Mouse (Mus musculus) cerebellum, adult 11 months (tissue): Measurements from ENCODE around the gene Ddx1.

Experiments used
- DNase-seq: peaks from one replicate; pipeline ENCODE4 v3.0.0; 2022

Ddx1 gene

DNA sequence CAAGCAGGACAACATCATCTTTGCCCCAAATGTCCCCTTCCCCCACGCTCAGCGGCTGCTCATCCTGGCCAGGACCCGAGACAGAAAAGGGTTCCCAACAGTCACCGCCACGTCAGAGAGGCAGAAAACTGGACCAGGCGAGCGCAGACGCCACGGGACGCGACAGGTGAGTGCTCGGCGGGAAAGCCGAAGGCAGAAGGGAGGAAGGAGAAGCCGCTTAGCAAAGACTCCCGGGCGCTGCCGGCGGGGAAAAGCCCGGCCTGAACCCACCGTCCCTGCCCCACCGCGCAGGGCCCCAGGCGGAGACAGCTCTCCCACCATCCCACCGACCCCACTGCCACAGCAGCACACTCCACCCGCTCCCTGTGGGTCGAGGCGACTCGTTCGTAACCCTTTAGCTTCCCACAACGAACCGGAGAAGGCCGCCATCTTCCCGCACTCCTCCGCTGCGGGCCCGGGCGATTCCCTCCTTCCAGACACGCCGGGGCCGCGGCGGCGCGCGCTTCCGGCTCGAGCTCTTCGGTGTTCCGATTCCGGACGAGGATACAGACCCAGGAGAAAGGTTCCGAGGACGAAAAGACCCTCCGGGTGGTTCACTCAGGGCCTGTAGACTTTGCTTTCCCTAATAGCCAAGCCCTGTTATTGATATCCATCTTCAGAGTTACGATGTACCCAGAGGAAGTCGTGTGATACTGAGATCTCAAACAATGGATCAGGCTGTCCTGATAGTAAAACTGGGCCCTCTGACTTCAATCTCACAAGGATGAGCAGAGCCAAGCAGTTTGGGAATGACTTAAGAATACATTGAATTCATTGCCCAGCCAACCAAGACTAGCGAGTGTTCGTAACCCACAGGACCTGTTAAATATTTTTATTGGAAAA lies at the start of gene Ddx1:
TSS of gene Ddx1 (minus strand) at position 523 of the 882 bp plus-strand sequence.
- DNase-seq: peak; percentile 78

DNA sequence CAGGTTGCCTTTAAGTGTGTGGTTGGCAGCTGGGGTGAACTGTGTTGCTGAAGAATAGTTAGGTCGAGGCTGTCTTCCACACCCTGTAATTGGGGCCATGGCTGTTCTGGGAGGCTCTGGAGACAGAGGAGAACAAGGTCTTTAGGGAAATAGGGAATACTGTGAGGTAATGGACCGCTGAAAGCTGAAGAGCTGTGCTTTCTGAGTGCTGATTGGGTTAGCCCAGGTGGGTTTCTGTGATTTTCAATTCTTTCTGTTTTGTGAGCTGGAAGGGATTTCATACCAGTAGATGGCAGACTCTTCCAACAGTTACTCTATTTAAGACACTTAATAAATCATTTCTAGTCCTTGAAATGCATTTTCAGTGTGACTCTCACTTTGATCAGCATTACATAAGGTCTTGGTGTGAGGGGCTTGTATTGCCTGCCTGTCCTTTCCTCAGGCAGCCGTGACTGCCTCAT lies 44.4 kb upstream of the Ddx1 start:
- no peak for DNase-seq

DNA sequence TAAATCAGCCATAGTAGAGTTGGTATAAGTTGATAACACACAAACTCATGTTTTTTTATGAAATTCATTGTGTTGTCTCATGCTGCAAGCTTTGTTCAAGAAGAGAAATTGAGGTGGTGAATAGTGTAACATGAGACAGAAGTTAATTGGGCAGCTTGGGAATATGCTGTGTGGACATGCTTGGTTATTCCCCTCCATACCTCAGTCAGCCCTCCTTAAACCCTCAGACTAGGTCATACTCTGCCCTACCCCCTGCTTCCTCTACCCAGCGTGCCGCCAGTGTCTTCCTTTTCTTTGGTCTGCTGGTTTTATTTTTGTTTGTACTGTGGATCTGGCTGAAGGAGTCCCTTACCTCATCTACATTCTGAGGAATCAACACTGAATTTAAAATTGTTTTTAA lies 42.4 kb upstream of the Ddx1 start:
- DNase-seq: no peak

DNA sequence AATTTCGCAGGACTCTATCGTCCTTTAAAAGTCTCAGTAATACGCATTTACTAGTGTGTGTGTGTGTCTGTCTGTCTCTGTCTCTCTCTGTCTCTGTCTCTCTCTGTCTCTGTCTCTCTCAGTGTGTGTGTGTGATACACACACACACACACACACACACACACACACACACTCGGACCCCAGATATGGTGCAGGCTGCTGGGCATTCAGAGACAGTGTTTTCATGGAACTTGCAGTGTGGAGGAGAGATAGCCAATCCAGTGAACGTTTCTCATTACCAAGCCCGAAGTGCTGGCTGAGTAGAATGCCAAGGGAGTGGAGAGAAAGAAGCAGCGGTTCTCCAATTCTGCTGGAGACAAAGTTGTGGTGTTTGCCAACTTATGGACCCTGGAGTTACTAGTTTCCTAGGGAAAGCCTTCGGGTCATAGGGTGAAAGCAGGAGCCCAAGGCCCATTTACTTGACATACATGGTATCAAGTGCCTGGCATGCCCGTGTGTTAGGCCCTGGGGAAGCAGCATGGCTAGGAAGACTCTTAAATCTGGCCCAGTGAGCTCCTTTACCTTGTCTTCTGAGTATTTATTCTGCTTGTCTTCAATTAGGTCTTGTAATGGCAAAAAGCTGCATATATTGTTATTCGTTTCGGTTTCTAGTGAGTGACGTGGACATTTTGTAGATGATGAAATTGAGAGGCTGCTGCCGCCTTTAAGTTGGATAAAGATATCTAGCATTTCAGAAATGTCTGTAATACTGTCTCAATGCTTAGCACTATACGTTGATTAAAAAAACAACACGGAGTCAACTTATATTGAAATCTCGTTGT lies 20.8 kb upstream of the Ddx1 start:
- no peak for DNase-seq

DNA sequence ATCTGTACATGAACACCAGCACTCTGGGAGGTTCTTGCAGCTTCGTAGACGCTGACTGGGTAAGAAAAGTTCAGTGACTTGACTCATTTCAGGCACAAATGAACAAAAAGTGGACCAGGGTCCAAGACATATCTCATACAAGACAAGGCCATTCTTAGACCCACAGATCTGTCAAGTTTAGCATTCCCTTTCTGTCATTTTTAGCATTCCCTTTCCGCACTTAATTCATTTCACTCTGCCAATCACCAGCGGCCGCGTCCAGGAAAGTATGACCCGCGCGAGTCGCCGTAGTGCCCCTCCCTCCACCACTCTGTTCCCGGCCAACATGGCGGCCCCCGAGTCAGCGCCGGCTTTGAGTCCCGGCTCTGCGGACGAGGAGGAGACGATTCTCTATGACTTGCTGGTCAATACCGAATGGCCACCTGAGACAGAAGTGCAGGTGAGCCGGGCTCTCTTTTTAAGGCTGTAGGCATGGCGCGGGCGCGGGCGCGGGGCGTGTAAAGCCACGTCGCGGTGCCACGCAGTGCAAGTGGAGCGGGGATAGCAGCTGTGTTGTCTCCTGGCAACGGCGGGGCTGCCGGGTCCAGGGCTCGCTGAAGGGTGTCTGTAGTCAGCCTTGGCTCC lies 19.9 kb upstream of the Ddx1 start, which contains the start of gene Nbas:
TSS of gene Nbas (plus strand) at position 308 of the 624 bp plus-strand sequence.
- peak; percentile 82 for DNase-seq

DNA sequence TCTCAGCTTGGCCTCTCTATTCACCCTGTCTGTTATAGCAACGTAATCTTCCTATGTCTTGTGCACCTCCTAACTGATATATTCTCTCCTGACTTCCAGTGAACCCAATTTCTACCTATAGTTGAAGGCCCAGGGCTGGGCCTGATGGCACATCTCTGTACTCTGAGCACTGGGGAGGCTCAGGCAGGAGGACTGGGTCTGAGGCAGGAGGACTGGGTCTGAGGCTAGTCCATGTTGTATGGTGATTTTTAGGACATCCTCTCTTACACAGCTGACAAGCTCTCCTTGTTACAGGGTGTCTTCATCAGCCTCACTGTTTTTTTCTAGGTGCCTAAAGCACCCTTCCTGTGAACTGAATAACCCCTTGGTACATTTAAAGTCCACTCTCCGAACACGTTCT lies 19.4 kb upstream of the Ddx1 start:
- no peak for DNase-seq

DNA sequence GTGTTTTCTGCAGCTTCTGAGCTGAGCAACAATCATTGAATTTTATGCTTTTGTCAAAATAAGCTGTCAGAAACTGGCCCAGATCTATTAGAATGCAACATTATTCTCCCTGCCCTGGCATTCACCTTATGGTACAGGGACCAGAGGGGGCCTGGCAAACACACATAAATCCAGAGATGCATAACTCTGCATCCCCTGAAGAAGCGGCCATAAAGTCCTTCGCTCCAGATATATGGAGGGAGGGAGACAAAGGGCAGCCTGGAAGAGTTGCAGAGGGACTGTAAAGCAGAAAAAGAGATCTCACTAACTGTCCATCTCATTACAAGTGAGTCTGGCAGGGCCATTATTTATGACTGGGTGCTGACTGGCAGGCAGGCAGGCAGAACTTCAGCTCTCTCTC lies 6.7 kb upstream of the Ddx1 start:
- DNase-seq: no peak

DNA sequence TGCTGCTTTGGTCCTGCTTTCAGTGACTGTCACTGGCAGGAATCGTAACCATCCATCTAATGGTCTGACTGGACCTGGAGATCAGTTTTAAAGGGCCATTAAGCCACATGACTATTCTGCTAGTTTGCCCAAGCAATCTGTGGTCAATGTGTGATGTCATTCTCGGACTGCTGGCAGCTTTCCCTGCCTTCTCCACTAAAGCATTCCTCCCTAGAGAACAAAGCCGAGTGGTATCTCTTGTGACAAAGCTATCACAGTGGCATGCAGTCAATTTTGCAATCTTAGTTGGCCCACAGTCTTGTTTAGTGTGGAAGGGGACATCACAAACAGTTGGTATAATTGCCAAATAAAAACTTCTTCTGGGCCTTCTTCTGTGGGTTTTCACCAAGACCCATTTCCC lies 6.1 kb upstream of the Ddx1 start:
- no peak for DNase-seq

DNA sequence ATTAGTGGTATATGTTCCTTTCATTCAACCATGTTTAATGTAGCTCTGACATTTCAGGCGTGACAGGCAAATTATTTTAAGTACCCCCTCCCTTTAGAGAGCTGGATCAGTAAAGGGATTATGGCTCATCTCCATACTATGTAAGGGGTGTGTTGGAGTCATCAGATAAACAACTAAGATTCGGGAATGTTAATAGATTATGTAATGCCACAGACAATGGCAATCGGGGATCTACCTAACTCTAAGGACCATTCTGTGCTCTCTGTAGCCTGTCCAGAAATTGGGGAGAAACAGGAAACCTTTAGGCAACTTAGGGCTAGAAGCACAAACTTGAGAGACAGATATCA lies 533 bp upstream of the Ddx1 start:
- DNase-seq: no peak

DNA sequence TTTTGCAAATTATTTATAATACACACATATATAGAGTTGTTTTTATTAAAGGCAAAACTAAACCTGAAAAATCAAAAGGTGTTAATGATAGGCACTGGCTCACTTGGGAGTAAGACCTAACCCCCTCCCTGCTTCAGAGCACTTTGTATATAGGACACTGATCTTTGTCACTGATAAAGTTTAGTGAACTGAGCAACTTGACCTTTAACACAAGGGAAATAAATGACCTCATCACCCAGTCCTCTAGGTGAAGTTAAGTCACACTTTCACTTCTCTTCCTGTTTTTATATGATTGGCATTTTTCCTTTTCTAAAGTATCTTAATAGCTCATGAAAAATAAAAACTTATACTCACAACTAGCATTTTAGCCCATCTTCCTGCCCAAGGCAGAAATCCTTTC lies 6.6 kb downstream of the Ddx1 start:
- no peak for DNase-seq

DNA sequence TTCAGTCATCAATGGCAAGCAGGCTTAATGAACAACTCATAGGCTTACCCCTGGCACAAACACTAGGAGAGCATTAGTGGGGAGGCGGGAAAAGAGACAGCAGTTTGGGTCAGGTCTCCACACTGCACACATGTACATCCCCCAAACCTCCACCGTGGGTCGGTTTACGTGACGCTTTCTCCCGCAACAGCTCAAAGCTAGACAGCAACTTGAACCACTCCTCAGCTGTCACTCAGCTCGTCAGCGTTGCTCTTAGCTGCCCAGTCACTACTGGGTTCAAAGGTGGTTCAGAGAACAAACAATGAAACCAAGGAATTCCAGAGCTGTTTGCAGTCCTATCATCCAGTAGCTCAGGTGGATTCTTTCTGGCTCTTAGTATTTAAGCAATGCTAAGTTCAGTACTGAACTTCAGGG lies 30.9 kb downstream of the Ddx1 start:
- no peak for DNase-seq

DNA sequence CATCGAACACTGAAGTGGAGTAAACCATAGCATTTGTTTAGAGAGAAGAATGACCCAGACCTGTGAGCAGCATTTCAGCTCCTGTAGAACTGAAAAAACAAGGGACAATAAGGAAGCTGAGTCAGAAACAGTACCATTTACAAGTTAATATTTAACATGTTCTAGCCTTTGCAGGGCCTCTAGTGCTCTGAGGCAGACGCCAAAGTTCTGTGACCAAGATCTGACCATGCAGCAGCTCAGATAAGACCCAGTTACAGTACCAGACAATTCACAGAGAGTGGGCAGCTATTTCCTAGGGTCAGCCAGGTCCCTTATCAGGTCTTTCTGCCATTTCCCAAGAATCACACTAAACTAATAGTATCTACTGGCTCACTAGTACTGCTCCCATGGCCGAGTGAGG lies 31.4 kb downstream of the Ddx1 start:
- DNase-seq: no peak

DNA sequence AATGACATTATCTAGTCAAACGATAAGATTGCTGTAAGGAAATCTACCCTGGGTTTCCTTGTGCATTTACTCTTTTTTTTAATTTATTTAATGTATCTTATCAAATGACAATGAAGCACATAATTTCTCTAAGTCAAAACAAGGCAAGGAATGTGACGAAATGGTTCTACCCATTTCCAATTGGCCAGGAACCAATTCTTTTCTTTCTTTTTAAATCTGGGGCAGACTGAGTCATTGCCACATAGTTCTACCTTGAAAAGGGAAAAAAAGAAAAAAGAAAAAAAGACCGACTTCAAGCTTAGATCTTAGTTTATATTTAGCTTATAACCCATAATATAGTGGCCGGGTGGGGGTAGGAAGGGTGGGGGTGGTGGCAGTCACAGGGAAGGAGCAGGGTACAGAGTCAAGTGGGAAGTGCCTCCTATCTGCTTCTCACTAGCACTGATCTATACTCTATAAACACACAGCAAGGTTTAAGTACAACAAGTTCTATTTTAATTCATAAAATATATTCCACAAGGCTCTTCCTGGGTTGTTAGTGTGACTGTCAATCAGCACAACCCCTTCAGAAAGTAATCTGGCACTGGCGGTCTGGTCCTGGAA lies 32.4 kb downstream of the Ddx1 start:
- DNase-seq: no peak

DNA sequence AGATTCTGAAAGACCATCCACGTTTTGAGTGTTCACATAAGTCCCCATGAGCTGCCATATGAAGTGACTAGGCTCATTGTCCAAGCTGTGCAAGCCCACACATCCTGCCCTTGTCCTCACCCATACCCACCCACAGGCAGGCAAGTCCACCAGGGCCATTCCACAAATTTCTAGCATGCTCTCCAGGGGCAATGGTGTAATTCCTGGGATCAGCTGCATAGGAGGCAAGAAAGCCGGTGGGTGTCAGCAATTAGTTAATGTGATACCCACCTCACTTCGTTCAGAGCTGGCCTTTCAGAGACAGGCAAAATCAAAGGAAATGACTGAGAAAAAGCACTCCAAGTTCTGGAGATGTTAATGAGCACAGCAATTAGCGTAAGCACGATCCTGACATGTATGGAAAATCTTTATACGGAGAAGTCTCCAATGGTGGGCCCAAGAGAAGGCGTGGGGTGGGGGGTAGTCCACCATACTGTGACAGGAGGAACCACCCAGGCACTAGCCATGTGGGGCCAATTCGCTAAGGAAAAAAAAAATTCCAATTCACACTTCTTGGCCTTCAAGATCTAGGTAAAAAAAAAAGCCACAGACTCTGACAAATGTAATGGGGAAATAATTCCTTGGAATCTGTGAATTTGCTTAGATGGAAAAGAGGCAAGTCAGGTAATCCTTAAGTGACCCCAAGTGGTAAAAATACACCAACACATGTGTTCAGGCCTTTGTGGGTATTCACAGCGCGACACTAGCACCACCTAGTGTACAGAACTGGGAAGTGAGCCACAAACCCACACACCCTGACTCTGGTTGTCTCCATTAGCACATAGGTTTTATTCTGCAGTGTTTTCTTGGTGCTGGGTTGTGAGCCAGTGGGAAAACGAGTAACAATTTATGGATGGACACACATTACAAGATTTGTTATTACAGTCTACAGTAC lies 34.4 kb downstream of the Ddx1 start:
- DNase-seq: peak; percentile 58

DNA sequence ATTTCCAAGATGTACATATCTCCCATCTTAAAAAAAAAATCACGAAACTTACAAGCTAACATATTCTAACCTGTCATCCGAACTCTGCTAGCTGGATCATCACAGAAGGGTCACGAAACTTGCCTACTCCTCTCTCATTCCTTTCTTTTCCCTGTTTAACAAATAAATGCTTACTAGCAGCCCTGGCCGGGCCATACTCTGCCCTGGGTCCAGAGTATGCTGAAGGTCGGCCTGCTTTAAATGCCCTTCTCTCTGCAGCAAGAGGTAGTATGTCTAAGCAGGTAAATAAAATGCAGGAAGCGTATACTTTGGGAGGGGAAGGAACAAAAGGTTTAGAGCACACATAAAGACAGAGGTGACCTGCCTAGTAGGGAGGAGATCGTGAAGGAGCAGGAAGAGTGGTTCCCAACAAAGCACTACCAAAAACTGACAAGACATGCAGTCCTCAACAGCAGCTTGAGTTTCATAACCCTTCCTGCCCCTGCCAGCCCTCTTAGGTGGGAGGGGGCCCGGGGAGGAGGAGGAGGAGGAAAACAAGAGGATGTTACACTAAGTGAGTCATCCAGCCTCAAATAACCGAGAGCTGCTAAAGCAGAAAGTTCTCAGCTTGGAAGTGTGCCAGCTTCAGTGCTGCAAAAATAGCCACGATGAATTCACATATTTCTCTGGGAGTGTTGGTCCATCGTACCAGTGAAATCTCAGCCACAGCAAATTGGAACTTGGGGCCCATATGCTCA lies 37.1 kb downstream of the Ddx1 start:
- no peak for DNase-seq

DNA sequence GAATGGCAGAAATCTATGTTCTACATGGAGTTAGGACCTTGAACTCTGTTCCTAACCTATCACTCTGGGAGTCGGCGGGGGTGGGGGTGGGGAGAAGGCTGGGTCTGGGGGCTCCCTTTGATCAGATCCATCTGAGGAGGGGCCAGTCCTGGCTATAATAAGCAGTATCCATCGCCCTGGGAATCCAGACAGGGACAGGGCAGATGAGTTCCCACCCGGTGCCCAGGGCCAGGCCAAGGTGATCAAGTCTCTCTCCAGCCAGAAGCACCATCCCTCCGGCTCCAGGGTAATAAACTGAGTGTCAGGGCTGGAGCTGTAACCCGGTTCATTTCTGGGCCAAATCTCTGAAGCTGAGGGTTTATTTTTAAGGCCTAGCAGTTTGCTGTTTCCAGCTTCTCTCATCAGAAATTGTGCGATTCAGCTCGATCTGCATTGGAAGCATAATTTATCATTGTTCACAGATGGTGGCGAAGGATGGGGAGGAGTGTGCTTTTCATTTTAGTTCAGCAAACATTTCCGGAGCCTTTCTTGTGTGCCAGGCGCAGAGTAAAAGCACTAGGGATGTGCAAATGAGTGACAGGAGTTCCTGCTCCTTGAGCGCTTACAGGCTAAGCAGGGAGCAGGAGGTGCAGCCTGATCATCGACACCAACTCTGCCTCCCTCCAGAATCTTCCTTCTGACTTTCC lies 39.2 kb downstream of the Ddx1 start:
- no peak for DNase-seq

DNA sequence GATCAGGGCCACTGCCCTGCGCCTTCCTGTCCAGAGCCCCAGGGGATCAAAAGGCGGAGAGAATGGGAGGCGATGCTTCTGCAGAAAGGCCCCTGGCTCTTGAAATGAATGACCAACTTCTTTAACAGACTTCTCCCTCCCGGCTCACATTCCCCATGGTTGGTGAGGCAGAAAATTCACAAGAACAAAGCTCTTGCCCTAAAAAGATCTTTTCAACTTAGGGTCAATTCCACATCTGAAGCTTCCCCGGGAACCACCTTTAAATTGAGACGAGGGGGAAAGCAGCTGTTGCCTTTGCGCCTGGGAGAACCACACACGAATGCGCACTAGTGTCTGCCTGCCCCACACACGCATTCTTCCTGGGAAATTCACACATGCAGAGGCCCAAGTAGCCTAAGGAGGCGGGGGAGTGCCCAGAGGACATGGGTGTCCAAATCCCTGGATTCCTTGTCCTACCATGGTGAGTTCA lies 40.0 kb downstream of the Ddx1 start:
- no peak for DNase-seq

DNA sequence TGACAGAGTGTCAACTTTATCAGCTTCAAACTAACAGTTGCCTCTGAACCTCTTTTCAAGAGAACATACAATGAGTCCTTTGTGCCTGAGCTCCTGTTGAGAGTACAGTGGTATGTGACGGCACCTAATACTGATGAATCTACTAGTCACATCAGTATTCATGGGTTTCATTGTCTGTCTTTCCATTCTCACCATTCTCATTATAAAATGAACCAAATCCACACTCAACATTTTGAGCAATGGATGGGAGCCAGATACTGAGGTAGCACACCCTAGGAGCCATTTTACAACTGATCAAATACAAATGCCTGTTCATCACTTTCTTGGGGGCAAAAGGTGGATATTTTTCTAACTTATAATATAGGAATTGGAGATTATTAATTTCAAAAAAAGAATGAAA lies 40.5 kb downstream of the Ddx1 start:
- no peak for DNase-seq

DNA sequence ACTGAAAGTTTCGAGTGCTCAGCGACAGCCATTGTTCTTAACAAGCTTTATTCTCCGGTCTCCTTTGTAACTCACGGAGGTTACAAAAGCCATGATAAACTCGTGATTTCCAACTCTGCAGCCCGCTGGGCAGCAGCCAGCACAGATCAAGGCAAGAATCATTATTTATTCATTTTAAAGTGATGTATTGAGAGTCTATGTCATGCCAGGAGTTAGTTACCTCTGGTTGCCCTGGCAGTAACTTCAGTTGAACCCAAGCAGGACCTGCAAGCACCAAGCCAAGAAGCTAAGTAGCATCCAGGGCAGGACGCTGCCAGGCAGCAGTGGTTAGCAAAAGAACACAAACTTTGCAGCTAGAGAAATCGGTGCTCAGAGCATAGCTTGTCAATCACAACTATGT lies 41.9 kb downstream of the Ddx1 start:
- no peak for DNase-seq

DNA sequence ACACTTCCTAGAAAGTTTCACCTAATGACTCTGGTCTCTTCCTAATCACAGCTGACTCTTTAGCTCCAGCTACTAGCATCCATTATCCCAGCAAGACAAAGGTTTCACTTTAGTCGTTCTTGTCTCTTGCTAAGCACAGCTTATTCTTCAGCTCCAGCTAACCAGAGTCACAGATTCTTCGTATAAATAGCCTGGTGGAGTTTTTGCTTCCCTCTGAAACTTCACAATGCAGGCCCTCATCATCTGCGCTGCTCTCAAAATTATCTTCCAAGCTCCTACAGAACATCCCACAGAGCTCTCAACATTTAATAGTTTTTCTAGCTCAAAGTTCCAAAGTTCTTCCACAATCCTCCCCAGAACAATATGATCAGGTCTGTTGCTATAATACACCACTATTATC lies 43.3 kb downstream of the Ddx1 start:
- no peak for DNase-seq

DNA sequence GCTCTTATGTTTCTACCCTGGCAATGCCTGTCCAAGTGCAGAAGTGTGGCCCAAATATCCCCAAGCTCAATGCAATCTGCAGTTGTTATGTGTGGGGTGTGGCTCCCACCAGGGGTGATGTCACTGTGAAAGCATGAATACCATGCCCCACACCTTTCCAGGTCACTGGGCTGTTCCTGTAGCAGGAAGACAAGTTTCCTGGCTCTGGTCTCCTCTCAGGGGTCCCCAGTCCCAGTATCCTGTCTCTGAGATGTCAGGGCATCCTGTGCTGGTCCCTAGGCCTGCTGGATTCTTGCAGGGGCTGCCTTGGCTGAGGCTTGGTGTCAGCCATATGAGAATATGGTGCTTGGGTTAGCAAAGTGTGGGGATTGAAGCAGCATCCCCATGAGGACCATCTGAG lies 46.7 kb downstream of the Ddx1 start:
- no peak for DNase-seq
